Mouse (Mus musculus) right cerebral cortex, adult 18-20 months (tissue): Measurements from ENCODE around the gene Nostrin.

ENCODE experiments used
- DNase-seq: peaks from one replicate; pipeline ENCODE4 v3.0.0; 2022; ENCODE audit warnings: mixed read lengths

Gene Nostrin

DNA sequence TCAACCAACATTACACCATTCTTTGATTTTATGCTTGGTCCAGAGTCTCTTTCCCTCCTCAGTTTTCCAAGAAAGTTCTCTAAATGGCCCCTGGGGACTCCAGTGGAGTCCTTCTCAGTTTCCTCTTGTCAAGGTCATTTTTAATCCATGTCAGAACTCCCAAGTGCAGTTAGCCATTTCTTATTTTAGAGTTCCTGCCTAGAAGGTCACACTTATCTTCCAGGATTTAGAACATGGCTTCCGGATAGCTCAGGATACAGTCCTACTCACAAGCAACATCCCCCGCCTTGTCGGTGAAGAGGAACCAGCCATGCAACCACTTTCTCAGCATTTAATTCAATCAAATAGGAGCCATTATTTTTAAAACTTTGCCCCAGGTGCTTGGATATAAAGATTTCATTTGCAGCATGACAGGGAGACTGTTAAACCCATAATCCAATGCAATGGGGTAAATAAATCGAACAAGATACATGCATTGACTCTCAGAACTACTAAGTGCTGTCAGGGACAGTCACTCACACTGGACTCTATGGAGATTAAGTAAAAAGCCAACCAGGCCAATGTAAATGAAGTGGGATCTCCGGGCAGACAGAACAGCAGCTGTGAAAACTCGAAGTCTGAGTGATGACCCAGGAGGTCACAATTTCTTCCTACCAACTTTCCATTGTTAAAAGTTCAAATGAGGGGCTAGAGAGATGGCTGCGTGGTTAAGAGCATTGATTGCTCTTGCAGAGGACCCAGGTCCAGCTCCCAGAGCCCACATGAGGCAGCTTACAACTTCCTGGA lies 6.0 kb upstream of the Nostrin start:
- no peak for DNase-seq

- DNase-seq, result no peak
These were observed 3.6 kb upstream of the Nostrin start for GRCm38 (mm10) chr2:69132046-69132445.

DNA sequence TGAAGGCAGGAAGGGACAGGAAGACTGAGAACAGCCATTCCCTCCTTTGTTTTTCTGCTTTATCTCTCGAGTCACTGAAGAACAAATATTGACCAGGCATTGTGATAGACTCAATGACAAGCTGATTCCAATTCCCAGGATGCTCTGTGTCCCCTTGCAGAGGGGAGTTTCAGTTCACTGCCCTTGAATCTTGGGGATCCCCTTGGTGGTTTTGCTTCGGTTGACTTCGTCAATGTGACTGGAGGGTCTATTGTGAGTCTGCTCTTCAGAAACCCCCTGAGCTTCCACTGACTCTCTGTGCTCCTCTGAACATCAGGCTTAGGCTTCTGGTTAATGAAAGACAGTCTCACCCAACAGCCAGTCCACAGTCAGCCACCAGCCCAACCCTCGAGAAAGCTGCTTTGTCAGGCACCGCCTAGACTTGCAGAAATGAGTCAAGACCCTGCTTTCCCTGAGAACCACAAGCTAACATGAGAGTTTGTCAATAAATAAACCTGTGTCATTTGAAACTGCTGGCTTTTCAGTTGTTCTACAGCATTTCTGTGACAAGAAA lies 3.0 kb upstream of the Nostrin start:
- DNase-seq, result no peak

- DNase-seq, result no peak
These were observed 1.4 kb upstream of the Nostrin start for GRCm38 (mm10) chr2:69134186-69134585.

DNA sequence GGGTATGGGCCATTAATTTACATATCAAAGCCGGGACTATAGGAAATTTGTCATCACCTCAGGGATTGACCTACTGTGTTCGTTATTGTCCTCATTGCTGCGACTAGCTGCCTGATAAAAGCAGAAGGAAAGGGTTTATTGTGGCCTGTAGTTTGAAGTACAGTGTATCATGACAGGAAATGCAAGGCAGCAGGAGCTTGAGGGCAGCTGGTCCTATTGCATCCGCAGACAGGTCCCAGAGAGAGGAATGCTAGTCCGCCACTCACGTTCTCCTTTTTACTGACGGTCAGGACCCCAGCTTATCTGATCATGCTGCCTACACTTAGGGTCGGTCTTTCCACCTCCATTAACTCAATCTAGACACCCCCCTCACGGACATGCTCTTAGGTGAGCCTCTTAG lies 663 bp upstream of the Nostrin start:
- DNase-seq, result no peak

DNA sequence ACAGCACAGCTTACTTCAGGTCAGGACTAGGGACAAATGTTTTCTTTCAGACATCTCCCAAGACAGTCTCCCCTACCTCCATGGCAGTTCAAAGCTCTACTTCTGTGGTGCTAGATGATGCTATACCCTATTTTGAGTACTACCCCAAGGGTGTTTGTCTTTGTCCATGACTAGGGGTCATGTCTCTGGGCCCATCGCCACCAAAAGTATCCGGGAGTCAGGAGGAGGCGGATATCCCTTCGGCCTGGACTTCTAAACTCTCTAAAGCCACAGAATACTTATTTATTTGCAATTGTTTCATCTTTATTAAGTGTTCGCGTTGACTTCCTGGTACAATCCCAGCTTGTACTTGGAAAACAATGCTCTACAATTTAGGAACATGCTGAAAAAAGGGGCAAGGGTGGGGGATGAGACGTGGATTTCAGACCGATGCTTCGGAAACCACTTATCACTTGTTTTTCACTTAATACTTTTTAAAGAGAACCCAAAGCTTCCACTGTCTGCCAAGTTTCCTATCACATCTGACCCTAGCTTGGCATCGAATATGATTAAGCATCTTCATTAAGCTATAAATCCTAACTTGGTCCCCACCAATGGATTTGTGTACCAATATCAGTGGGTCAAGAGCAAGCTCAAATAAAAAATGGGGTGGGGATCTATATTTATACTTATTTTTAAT lies 1.9 kb downstream of the Nostrin start:
- no peak for DNase-seq

DNA sequence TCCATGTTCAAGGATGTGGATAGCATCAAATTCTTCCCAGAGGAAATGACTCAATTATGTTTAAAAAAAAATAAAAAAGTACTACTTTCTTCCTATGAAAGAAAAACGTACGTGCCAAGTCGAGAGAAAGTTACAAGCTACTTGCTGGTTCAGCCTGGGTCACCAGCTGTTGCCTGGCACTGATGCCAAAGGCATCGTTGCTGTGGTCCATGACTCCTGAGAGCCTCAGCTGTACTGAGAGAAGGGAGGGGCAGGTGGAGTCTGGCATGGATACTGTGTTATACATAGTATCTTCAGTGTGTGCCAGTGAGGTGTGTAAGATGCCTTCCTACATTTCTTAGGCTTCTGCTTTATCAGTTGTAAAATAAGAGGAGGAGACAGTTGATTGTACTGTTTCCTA lies 3.2 kb downstream of the Nostrin start:
- peak; percentile 15 for DNase-seq

GRCm38 (mm10) chr2:69140215-69140614 lies 4.6 kb downstream of the Nostrin start:
- DNase-seq, result no peak

DNA sequence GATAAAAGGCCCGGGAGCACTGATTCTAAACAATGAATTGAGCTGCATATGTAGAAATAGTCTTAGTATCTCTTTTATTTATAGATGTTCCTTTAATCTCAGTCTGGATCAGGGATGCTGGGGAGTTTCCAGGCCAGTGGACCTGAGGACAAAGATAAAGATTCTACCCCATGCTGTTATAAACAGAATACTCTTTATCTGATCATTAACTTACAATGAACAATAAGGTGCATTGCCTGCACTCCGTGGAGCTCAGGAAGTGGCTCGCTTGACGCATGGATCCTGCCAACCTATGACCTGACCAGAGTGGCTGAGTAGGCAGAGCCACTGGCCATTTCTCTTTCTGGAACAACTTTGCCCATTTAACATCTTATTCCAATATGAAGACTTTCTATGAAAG lies 5.2 kb downstream of the Nostrin start:
- DNase-seq, result no peak

DNA sequence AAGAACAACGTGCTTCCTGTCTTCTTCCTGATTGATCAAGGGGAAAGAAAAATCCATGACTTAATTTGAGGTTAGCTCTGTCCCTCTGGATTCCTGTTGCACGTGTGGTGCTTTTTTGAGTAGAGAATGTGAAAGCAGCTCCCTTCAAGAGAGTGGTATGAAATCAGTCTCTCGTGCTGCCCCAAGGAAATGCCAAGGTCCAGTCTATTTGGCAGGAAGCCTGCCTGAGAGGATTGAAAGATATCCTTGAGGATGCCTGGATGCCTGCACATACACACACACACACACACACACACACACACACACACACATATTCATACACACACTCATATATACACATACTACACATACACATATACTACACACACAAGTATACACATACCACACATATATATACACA lies 13.1 kb downstream of the Nostrin start:
- no peak for DNase-seq

- no peak for DNase-seq
These were observed 13.6 kb downstream of the Nostrin start for GRCm38 (mm10) chr2:69149154-69149553.

- DNase-seq, result no peak
These were observed 15.2 kb downstream of the Nostrin start for GRCm38 (mm10) chr2:69150841-69151240.

DNA sequence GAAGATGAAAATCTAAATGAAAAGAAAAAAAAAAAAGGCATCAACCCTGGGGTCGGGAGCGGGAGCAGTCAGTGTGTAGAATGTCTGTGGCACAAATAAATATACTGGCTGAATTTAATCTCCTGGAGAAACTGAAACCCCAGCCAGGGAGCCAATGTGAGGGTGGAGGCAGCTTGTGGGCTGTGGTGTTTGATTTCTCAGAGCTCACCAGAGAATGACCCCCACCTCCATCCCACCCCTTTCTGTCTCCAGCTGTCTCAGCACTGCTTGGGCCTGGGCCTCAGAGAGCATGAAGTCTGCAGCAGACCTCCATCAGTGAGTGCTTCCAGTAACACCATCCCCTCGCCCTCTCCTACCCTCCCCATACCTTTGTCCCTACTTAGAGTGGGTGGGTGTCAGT lies 20.3 kb downstream of the Nostrin start:
- no peak for DNase-seq

DNA sequence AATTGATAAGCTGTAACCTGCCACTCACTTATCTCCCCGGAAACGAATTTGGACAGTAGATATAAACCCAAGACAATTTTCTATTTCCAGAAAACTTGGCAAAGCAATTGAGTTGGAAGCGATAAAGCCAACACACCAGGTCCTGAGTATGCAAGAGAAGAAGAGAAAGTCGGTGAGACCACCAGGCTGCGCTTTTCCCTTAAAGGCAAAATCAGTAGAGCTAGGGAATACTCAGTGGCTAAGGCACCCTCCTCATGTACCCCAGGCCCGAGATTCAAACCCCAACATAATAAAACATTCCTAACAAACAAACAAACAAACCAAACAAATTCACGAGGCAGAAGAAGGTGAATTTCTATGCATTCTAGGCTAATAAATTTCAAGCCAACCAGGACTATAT lies 20.7 kb downstream of the Nostrin start:
- no peak for DNase-seq

DNA sequence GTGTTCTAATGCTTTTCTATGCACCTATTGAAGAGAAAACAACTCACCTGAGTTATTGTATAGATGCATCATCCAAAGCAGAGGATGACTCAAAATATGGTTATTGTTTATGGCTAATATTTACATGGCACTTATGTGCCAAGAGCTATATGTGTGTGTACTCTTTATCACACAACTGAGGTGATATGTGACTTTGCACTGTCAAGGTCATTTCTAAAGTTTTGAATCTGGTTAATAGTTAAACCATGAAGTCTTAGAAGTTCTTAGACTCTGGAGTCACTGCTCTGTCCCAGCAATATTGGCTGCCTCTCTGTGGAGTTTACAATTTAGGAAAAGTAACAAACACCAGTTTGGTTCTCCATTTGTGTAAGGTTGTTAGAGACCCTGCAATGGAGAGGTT lies 23.3 kb downstream of the Nostrin start:
- DNase-seq, result no peak

- no peak for DNase-seq
These were observed 34.9 kb downstream of the Nostrin start for GRCm38 (mm10) chr2:69170395-69171077.

GRCm38 (mm10) chr2:69175296-69175695 lies 39.7 kb downstream of the Nostrin start:
- peak; percentile 51 for DNase-seq

DNA sequence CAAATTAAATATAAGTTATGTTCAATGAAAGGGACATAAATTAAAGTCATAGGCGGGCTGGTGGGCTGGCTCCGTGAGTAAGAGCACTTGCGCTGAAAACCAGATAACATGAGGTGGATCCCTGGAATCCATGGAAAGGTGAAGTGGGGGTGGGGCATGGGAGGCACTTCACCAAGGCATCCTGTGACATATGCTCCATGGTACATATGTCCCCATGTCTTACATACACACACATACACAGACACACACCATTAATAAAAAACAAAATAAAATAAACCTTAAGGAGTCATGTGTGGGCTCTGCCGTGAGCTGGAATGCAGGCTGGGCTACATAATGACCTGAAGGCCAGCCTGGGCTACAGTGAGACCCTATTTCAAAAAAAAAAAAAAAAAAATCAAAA lies 44.1 kb downstream of the Nostrin start:
- DNase-seq, result no peak

DNA sequence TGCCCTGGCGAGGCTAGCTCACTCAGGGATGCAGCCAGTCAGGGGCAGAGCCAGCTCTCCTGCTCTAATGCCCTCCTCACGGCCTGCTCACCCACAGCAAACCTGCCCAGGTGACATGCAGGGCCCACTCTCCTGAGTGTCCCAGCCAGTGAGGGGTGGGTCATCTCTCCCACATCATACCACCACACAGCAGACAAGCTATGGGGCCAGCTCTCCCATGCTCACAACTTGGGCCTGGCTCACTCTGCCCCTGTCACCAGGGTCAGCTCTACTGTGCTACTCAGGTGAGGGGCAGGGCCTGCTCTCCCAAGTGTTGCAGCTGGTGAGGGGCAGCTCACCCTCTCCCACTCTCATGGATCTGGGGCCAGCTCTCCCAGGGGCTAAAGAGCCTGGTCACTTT lies 52.4 kb downstream of the Nostrin start:
- DNase-seq, result no peak

DNA sequence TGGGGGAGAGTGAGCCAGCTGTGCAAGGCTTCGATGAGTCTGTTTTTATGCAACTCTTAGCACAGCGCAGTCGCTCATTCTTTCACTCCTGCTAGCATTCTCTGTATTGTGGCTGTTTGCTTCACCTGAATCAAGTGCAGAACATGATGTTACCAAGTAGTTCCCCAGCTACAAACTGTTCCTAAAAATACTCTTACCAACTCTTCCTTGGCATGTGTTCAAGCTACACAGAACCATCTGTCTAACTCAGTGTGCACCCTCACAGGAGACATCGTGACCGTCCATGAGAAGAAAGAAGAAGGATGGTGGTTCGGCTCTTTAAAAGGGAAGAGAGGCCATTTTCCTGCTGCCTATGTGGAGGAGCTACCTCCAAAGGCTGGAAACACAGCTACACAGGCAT lies 53.1 kb downstream of the Nostrin start:
- DNase-seq, result peak; percentile 62

GRCm38 (mm10) chr2:69189222-69189621 lies 53.6 kb downstream of the Nostrin start:
- no peak for DNase-seq

DNA sequence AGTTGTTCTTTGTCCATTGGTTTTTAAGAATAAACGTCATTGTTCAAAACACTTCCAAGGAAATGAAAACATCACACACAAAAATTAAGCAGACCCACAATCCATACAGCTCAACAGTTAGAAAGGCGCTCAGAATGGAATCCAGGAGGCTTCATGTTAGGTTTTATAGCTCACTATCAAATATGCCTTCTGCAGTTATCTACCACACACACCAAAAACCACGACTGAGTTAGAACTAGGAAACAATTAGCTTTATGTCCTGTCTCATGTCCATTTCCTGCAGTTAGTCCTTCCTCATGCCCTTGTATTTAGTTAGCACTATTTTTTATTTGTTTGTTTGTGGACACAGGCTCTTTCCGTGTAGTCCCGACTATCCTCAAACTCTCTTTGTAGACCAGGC lies 55.5 kb downstream of the Nostrin start:
- no peak for DNase-seq

DNA sequence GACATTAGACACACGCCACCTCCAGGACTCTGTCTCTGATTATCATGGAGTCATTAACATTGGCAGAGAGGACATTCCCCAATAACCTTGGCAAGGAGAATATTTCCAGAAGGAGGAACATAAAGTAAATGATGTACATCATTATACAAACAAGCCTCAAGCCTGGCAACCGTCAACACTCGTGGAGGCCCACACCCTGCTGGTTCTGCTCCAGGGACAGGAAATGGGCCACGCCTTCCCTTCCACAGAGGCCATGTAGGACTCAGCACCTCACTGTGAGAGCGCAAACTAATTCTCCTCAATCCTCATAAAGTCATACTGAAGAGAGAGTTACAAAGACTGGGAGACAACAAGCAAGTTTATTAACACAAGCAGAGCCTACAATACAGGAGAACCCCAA lies 58.0 kb downstream of the Nostrin start:
- no peak for DNase-seq

DNA sequence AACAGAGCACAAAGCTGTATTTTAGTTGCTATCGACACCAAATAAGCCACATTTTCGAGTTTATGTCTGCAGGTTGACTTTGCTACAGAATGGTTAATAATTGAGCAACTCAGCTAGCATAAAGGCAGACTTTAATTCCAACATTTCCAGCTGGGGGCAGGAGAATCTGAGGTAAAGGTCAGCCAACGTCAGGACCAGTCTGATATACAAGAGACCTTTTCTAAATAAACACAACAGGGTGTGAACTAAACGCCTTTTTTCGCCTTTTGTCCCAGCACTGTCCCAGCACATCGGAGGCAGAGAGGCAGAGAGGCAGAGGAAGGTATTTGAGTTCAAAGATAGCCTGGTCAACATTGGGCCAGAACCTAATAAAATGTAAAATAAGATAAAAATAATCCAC lies 69.6 kb downstream of the Nostrin start:
- no peak for DNase-seq
